Mouse (Mus musculus) left cerebral cortex, adult 9 months (tissue): Measurements from ENCODE around the gene Mtus2.
"Not testable (repeated sequence)": the region's sequence is repeated elsewhere in the genome, so short reads cannot be mapped to it uniquely, and the experiment has no call there.

Experiments
- DNase-seq, 2 experiments: peaks; one replicate each; pipeline ENCODE4 v3.0.0; 2022; ENCODE audit warnings: low spot score in 2 of 2

Gene Mtus2

GRCm38 (mm10) chr5:148280321-148280720 lies 323.2 kb downstream of the Mtus2 start:
- no peak for DNase-seq

GRCm38 (mm10) chr5:148282093-148282492 lies 325.0 kb downstream of the Mtus2 start:
- no peak for DNase-seq

GRCm38 (mm10) chr5:148282631-148283030 lies 325.5 kb downstream of the Mtus2 start:
- peak in 1 of 2 experiments; percentile 58 for DNase-seq

- no peak for DNase-seq
These were observed 326.1 kb downstream of the Mtus2 start for GRCm38 (mm10) chr5:148283177-148283576.

- DNase-seq: no peak
These were observed 326.5 kb downstream of the Mtus2 start for GRCm38 (mm10) chr5:148283584-148283983.

GRCm38 (mm10) chr5:148287529-148287928 lies 330.4 kb downstream of the Mtus2 start:
- DNase-seq: no peak

- no peak for DNase-seq
These were observed 331.7 kb downstream of the Mtus2 start for GRCm38 (mm10) chr5:148288804-148289203.

GRCm38 (mm10) chr5:148289951-148290350 lies 332.8 kb downstream of the Mtus2 start:
- DNase-seq: no peak

- no peak for DNase-seq
These were observed 335.7 kb downstream of the Mtus2 start for GRCm38 (mm10) chr5:148292862-148293261.

- DNase-seq: peak in 1 of 2 experiments; percentile 21
These were observed 336.2 kb downstream of the Mtus2 start for GRCm38 (mm10) chr5:148293346-148293745.

- DNase-seq: no peak
These were observed 345.8 kb downstream of the Mtus2 start for GRCm38 (mm10) chr5:148302968-148303367.

- DNase-seq: no peak
These were observed 347.0 kb downstream of the Mtus2 start for GRCm38 (mm10) chr5:148304112-148304511.

GRCm38 (mm10) chr5:148310790-148311189 lies 353.7 kb downstream of the Mtus2 start:
- no peak for DNase-seq

- no peak for DNase-seq
These were observed 355.3 kb downstream of the Mtus2 start for GRCm38 (mm10) chr5:148312443-148312842.

- no peak for DNase-seq
These were observed 357.8 kb downstream of the Mtus2 start for GRCm38 (mm10) chr5:148314931-148315330.

- DNase-seq: peak in 1 of 2 experiments; percentile 55
These were observed 368.3 kb downstream of the Mtus2 start for GRCm38 (mm10) chr5:148325317-148325885.

GRCm38 (mm10) chr5:148326295-148326694 lies 369.2 kb downstream of the Mtus2 start:
- not testable (repeated sequence) for DNase-seq

GRCm38 (mm10) chr5:148328982-148329381 lies 371.9 kb downstream of the Mtus2 start:
- DNase-seq: no peak

- no peak for DNase-seq
These were observed 374.2 kb downstream of the Mtus2 start for GRCm38 (mm10) chr5:148331229-148331776.

- DNase-seq: no peak
These were observed 375.0 kb downstream of the Mtus2 start for GRCm38 (mm10) chr5:148331926-148332621.

GRCm38 (mm10) chr5:148332622-148332974 lies 375.5 kb downstream of the Mtus2 start:
- DNase-seq: peak; percentile 23 to 76

GRCm38 (mm10) chr5:148339126-148339525 lies 382.0 kb downstream of the Mtus2 start:
- DNase-seq: no peak

GRCm38 (mm10) chr5:148342061-148342741 lies 385.1 kb downstream of the Mtus2 start:
- peak; percentile 32 to 54 for DNase-seq
